Mouse (Mus musculus) retina, embryonic 14.5 days (tissue): ENCODE results near the gene Dnajb1.

ENCODE experiments used
- DNase-seq: peaks from one replicate; pipeline ENCODE4 v3.0.0-alpha.2; 2015; ENCODE audit warnings: low spot score

Gene Dnajb1

GRCm38 (mm10) chr8:83613695-83614094 is 5.7 kb downstream of the Dnajb1 start:
- DNase-seq = no peak

GRCm38 (mm10) chr8:83616625-83617024 is 8.6 kb downstream of the Dnajb1 start:
- no peak for DNase-seq

GRCm38 (mm10) chr8:83617111-83617510 is 9.1 kb downstream of the Dnajb1 start:
- no peak for DNase-seq

- DNase-seq = no peak
Measured at GRCm38 (mm10) chr8:83618566-83618965, 10.6 kb downstream of the Dnajb1 start.

GRCm38 (mm10) chr8:83619568-83620285 is 11.7 kb downstream of the Dnajb1 start:
- no peak for DNase-seq

- no peak for DNase-seq
Measured at GRCm38 (mm10) chr8:83621691-83622388, 13.8 kb downstream of the Dnajb1 start.

GRCm38 (mm10) chr8:83622389-83622989 is 14.5 kb downstream of the Dnajb1 start:
- peak; percentile 86 for DNase-seq

- no peak for DNase-seq
Measured at GRCm38 (mm10) chr8:83623549-83623948, 15.6 kb downstream of the Dnajb1 start.

GRCm38 (mm10) chr8:83624739-83625138 is 16.7 kb downstream of the Dnajb1 start:
- no peak for DNase-seq

GRCm38 (mm10) chr8:83625676-83626299 is 17.8 kb downstream of the Dnajb1 start:
- no peak for DNase-seq

- DNase-seq = no peak
Measured at GRCm38 (mm10) chr8:83632083-83632707, 24.2 kb downstream of the Dnajb1 start.

GRCm38 (mm10) chr8:83638856-83639255 is 30.9 kb downstream of the Dnajb1 start:
- DNase-seq = no peak

- no peak for DNase-seq
Measured at GRCm38 (mm10) chr8:83639649-83640048, 31.7 kb downstream of the Dnajb1 start.

GRCm38 (mm10) chr8:83647511-83647910 is 39.5 kb downstream of the Dnajb1 start:
- DNase-seq = no peak

- DNase-seq = no peak
Measured at GRCm38 (mm10) chr8:83648031-83648430, 40.0 kb downstream of the Dnajb1 start.

- no peak for DNase-seq
Measured at GRCm38 (mm10) chr8:83649699-83650098, 41.7 kb downstream of the Dnajb1 start.

GRCm38 (mm10) chr8:83652030-83652743 is 44.2 kb downstream of the Dnajb1 start, which contains the start of gene Gipc1:
Gene Gipc1 (plus strand): TSS chr8:83652677.
- DNase-seq = peak; percentile 97

- DNase-seq = no peak
Measured at GRCm38 (mm10) chr8:83652744-83653661, 45.0 kb downstream of the Dnajb1 start.

GRCm38 (mm10) chr8:83653662-83654017 is 45.6 kb downstream of the Dnajb1 start:
- DNase-seq = no peak

- no peak for DNase-seq
Measured at GRCm38 (mm10) chr8:83654725-83655124, 46.7 kb downstream of the Dnajb1 start.
